Mouse (Mus musculus): Measurements from ENCODE around the gene Cep63. TPM values are rescaled to one million over a fixed set of nuclear protein-coding genes. Genes with fewer than 3 reads are reported as not detected.

Cep63 gene
- 43.0 TPM for polyA plus RNA-seq (2014; fragmentation: Illumina TruSeq; extraction: RNeasy Lipid Tissue Mini Kit (QIAGEN cat#74804); ENCODE audit: low read depth, low replicate concordance)

DNA sequence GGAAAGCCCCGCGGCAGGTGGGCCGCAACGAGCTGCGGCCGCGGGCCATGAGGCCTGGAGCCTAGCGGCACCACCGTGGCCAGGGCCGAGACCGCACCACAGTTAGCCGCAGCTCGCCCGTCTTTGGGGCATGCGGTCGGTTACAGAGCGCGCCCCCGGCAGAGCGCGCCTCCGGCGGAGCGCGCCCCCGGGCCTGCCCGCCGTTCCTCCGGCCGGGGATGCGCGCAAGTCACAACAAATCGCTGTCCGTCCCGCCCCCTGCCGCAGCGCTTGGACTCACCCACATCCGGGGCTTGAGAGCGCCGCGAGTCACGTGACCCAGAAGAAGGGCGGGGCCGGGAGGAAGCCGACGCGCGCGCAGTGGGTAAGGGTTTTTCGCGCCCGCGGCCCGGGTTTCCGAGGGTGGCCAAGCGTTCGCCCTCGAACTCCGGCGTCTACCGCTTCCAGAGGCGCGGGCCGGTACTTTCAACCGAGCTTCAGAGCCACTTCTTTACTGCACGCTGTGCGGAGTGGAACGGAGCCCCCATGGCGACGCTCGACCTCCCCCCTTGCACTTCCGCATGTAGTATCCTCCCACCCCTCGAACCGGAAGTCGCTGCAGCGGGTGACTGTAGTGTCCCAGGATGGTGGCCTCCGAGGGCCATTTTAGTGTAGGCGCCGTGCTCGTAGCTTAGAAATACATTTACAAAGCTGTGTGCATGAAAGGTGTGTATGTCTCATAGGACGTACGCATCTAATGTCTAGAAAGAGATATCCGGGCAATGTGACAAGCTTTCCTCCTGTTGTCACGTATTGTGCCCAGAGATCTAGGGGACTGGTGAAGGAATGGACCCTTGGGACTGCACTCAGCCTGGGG, at the start of gene Cep63, which contains the start of gene Anapc13:
TSS of gene Cep63 (minus strand) at position 552 of the 856 bp plus-strand sequence.
TSS of gene Anapc13 (plus strand) at position 314 of the 856 bp plus-strand sequence.

Other genes with a start within 250 kb of the Cep63 start
- 0.23 TPM for gene Ky, start 120.8 kb downstream of the Cep63 start, polyA plus RNA-seq (2014; fragmentation: Illumina TruSeq; extraction: RNeasy Lipid Tissue Mini Kit (QIAGEN cat#74804); ENCODE audit: low read depth, low replicate concordance)
- 10.8 TPM for gene Anapc13, start 238 bp downstream of the Cep63 start, polyA plus RNA-seq (2014; fragmentation: Illumina TruSeq; extraction: RNeasy Lipid Tissue Mini Kit (QIAGEN cat#74804); ENCODE audit: low read depth, low replicate concordance)
- 71.0 TPM for gene Amotl2, start 90.1 kb upstream of the Cep63 start, polyA plus RNA-seq (2014; fragmentation: Illumina TruSeq; extraction: RNeasy Lipid Tissue Mini Kit (QIAGEN cat#74804); ENCODE audit: low read depth, low replicate concordance)
- 108 TPM for gene Ryk, start 208.4 kb upstream of the Cep63 start, polyA plus RNA-seq (2014; fragmentation: Illumina TruSeq; extraction: RNeasy Lipid Tissue Mini Kit (QIAGEN cat#74804); ENCODE audit: low read depth, low replicate concordance)